Comparison of ENCODE assay signal across 8 mouse cellular contexts in genomic region chr1:38988357-38988756, GRCm38 (mm10). TPM values are rescaled to one million over a fixed set of nuclear protein-coding genes. Genes with fewer than 3 reads are reported as not detected.
DNase-seq lines count a peak whose midpoint lies in the region; ATAC-seq and TF ChIP-seq lines count a peak whose summit lies in the region.

No protein-coding gene starts in this region.

- TF ChIP-seq CTCF in gastrocnemius, adult 2 months (IDR thresholded peaks at IDR 0.05): no peak
- no peak for TF ChIP-seq CTCF in C2C12 (IDR thresholded peaks at IDR 0.05; ENCODE audit: control insufficient read depth, insufficient read depth, insufficient read length)
- TF ChIP-seq CTCF in forebrain, postnatal 0 days (IDR thresholded peaks at IDR 0.05; ENCODE audit: low read depth): no peak
- no peak for TF ChIP-seq CTCF in liver, postnatal 0 days (IDR thresholded peaks at IDR 0.05; ENCODE audit: low read depth)

- ATAC-seq in forebrain, postnatal 0 days: no peak
- no peak for ATAC-seq in liver, postnatal 0 days

- no peak for TF ChIP-seq EP300 in liver, postnatal 0 days (IDR thresholded peaks at IDR 0.05; ENCODE audit: low read depth)

- H3K27me3 ChIP-seq in C2C12 (ENCODE audit: control insufficient read depth, insufficient read depth, insufficient read length): no peaks in the 10 kb centered on the region
- no peaks in the 10 kb centered on the region for H3K27me3 ChIP-seq in forebrain, postnatal 0 days (ENCODE audit: insufficient read depth, low read length)
- H3K27me3 ChIP-seq in liver, postnatal 0 days (ENCODE audit: insufficient read depth, low read length): no peaks in the 10 kb centered on the region

- peak overlapping the region; percentile 52 for H3ac ChIP-seq in C2C12 (ENCODE audit: control insufficient read depth, insufficient read length, low read depth)

- H3K27ac ChIP-seq in gastrocnemius, adult 2 months: peak overlapping the region; percentile 97
- no peak overlapping the region; the same call in 1 of the 2 replicates for H3K27ac ChIP-seq in forebrain, postnatal 0 days (ENCODE audit: low read depth, low read length)
- H3K27ac ChIP-seq in liver, postnatal 0 days (ENCODE audit: low read depth): no peak overlapping the region

- peaks cover 57% of the 10 kb centered on the region for H3K79me2 ChIP-seq in C2C12 (ENCODE audit: control insufficient read depth, insufficient read depth)

- peaks cover 7% of the 10 kb centered on the region; the same call in 1 of the 2 replicates for H3K4me1 ChIP-seq in forebrain, postnatal 0 days (ENCODE audit: insufficient read depth)
- peaks cover 10% of the 10 kb centered on the region; the same call in 1 of the 2 replicates for H3K4me1 ChIP-seq in liver, postnatal 0 days (ENCODE audit: insufficient read depth)

- H3K9ac ChIP-seq in forebrain, postnatal 0 days: peak overlapping the region; percentile 78
- peak overlapping the region; percentile 62 for H3K9ac ChIP-seq in liver, postnatal 0 days (replicated peaks)

- 31% methylated on average over 7 of the region's 7 CpGs for WGBS in forebrain, postnatal 0 days
- WGBS in liver, postnatal 0 days (ENCODE audit: insufficient replicate concordance): 17% methylated on average over 7 of the region's 7 CpGs

- H3K79me3 ChIP-seq in C2C12 (ENCODE audit: low read depth): peaks cover 31% of the 10 kb centered on the region

- DNase-seq in gastrocnemius, adult 2 months: no peak
- no peak for DNase-seq in gastrocnemius, postnatal 10 days
- DNase-seq in forebrain, postnatal 0 days: no peak
- no peak for DNase-seq in liver, postnatal 0 days
- DNase-seq in thymus, postnatal 14 days: no peak
- no peak for DNase-seq in spleen, adult 12 weeks (ENCODE audit: low spot score)
- DNase-seq in right cerebral cortex, postnatal 25 days: no peak

- H3K9me3 ChIP-seq in forebrain, postnatal 0 days (ENCODE audit: low read length): no peaks in the 10 kb centered on the region
- no peaks in the 10 kb centered on the region for H3K9me3 ChIP-seq in liver, postnatal 0 days (ENCODE audit: low read length)

- peaks cover 19% of the 10 kb centered on the region for H3K36me3 ChIP-seq in C2C12 (ENCODE audit: control insufficient read depth, insufficient read depth)
- H3K36me3 ChIP-seq in forebrain, postnatal 0 days (ENCODE audit: insufficient read depth): peaks cover 13% of the 10 kb centered on the region
- H3K36me3 ChIP-seq in liver, postnatal 0 days (replicated peaks; ENCODE audit: insufficient read depth, low read length): 0 out of 2 replicates have a peak, but pooled peaks cover 1% of the 10 kb centered on the region

- intact Hi-C loops in gastrocnemius, adult 2 months (cut with DNase I): loop anchor here (5.0 kb wide), 1 partner anchor 589 kb away; the partner anchor contains the start of gene Rnf149

- H3K4me2 ChIP-seq in forebrain, postnatal 0 days (ENCODE audit: low read depth): peak overlapping the region; percentile 83
- peak overlapping the region; percentile 73 for H3K4me2 ChIP-seq in liver, postnatal 0 days (ENCODE audit: low read depth, low read length)

- H3K4me3 ChIP-seq in gastrocnemius, adult 2 months: peak overlapping the region; percentile 96
- peak overlapping the region; percentile 65 for H3K4me3 ChIP-seq in C2C12 (ENCODE audit: insufficient read depth, poor library complexity, severe bottlenecking)
- peak overlapping the region; percentile 73 for H3K4me3 ChIP-seq in forebrain, postnatal 0 days (ENCODE audit: low read depth, low read length)
- peak overlapping the region; percentile 75 for H3K4me3 ChIP-seq in liver, postnatal 0 days (ENCODE audit: low read depth, low read length)

TF ChIP-seq in C2C12, 6 proteins besides CTCF, POLR2A, EP300 and RAD21:
- no peak for TF ChIP-seq MAX (IDR thresholded peaks at IDR 0.05)
- no peak for TF ChIP-seq FOSL1 (IDR thresholded peaks at IDR 0.05; ENCODE audit: insufficient read depth, low read length, poor library complexity, severe bottlenecking)
- TF ChIP-seq MYOD1 (IDR thresholded peaks at IDR 0.05; ENCODE audit: control insufficient read depth, insufficient read length, low read depth): no peak
- TF ChIP-seq USF1 (IDR thresholded peaks at IDR 0.05; ENCODE audit: low read depth): no peak
- TF ChIP-seq CEBPB (IDR thresholded peaks at IDR 0.05; ENCODE audit: low read depth): no peak

RNA-seq across cellular contexts. Expression of gene Pdcl3, which starts 2.9 kb away (rescaled TPM):
- 10 to 100 TPM; 68.9 to 69.1 TPM for total RNA-seq in gastrocnemius, adult 2 months (2021)
- 10 to 100 TPM; 88.6 to 89.5 TPM for total RNA-seq in gastrocnemius, postnatal 10 days (2021)
- 98.7 TPM for polyA plus RNA-seq in C2C12 (2012; fragmentation: generic; extraction: Trizol)
- total RNA-seq in forebrain, postnatal 0 days (2014; rRNA removed): 58.4 and 73.2 TPM in 2 replicates
- polyA plus RNA-seq in forebrain, postnatal 0 days (2015; fragmentation: Nextera tagmentation; extraction: Ambion mirVana): 157 and 159 TPM in 2 replicates
- polyA plus RNA-seq in liver, postnatal 0 days (2015; fragmentation: Nextera tagmentation; extraction: Ambion mirVana): 42.5 and 42.8 TPM in 2 replicates

RNA-seq across cellular contexts. Expression of gene Nms, which starts 49.4 kb away (rescaled TPM):
- not detected for total RNA-seq in gastrocnemius, adult 2 months (2021)
- total RNA-seq in gastrocnemius, postnatal 10 days (2021): not detected
- not detected for polyA plus RNA-seq in C2C12 (2012; fragmentation: generic; extraction: Trizol)
- 0.15 and 1.3 TPM in 2 replicates for total RNA-seq in forebrain, postnatal 0 days (2014; rRNA removed)
- 0.38 and 0.85 TPM in 2 replicates for polyA plus RNA-seq in forebrain, postnatal 0 days (2015; fragmentation: Nextera tagmentation; extraction: Ambion mirVana)
- polyA plus RNA-seq in liver, postnatal 0 days (2015; fragmentation: Nextera tagmentation; extraction: Ambion mirVana): not detected in 2 replicates
